Mouse (Mus musculus) monocyte, adult 59 days (primary cell): ENCODE measurements around the gene Zbtb14. TPM values are rescaled to one million over a fixed set of nuclear protein-coding genes. Genes with fewer than 3 reads are reported as not detected.

ENCODE experiments used
- total RNA-seq, 2 experiments: library from RNA; stranded (reverse); gene quantifications; one replicate each; pipeline ENCODE4 v1.2.4; 2023

Zbtb14 gene
- 10 to 100 TPM; 11.8 to 12.9 TPM for total RNA-seq

GRCm38 (mm10) chr17:69382511-69383100 lies at the start of gene Zbtb14:
Gene Zbtb14 (plus strand): TSS chr17:69383050.

GRCm38 (mm10) chr17:69438990-69439491 lies 56.2 kb downstream of the Zbtb14 start, which contains the start of gene Akain1:
Gene Akain1 (plus strand): TSS chr17:69439326.

Other genes with a start within 250 kb of the Zbtb14 start
- gene Akain1, start 56.3 kb downstream of the Zbtb14 start, total RNA-seq: not detected